Mouse (Mus musculus): Measurements from ENCODE around the gene Cib4.

Cib4 gene

DNA sequence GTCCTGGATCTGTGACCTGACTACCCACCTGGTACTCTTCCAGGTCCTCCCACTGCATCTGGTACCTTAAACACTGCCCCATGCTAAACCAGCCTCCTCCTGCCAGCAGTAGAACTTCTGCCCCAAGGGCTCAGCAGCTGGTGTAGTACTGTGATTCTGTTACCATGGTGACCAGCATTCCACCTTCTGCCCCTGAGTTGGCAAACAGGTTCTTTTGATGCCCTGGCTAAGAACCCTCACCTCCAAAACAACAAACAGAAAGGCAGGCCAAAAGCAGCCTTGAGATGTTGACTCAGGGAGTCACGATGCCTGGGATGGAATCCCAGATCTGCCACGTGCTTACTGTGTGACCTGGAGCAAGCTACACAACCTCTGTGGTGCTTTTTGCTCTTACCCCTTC is at the start of gene Cib4:
Gene Cib4, minus strand, starts transcription at position 139 of the 400 bp plus-strand sequence.
- DNase-seq (ENCODE audit: low spot score), result no peak

DNA sequence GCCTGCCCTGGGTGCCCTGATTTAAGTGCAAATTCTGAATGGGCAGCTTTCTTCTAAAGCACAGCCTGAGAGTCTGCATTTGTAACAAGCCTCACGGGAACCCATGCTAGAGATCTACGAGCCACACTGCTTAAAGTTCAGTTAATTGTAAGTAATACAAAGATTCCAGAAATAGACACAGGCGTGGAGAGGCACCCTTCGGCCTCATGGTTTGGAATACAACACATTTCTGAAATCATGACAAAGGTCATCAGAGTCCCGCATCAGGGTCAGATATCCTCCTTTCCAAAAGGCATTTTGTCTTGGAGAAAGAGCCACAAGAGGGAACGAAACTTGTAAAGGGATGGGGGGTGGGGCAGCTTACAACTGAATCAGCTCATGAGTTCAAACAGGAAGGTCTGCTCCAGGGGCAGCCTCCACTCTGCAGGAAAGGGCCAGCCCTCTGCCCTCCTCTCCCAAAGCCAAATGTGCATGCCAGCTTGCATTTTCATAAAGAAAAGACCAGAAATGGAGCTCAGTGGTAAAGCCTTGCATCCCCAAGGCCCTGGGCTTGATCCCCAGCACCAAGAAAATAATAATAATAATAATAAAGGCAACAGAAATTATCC is 49.4 kb upstream of the Cib4 start:
- no peak for DNase-seq (ENCODE audit: low spot score)

GRCm38 (mm10) chr5:30593811-30594504 is 48.3 kb upstream of the Cib4 start:
- peak; percentile 45 for DNase-seq (ENCODE audit: low spot score)

- DNase-seq (ENCODE audit: low spot score), result no peak
These were observed 47.7 kb upstream of the Cib4 start for GRCm38 (mm10) chr5:30593360-30593759.

DNA sequence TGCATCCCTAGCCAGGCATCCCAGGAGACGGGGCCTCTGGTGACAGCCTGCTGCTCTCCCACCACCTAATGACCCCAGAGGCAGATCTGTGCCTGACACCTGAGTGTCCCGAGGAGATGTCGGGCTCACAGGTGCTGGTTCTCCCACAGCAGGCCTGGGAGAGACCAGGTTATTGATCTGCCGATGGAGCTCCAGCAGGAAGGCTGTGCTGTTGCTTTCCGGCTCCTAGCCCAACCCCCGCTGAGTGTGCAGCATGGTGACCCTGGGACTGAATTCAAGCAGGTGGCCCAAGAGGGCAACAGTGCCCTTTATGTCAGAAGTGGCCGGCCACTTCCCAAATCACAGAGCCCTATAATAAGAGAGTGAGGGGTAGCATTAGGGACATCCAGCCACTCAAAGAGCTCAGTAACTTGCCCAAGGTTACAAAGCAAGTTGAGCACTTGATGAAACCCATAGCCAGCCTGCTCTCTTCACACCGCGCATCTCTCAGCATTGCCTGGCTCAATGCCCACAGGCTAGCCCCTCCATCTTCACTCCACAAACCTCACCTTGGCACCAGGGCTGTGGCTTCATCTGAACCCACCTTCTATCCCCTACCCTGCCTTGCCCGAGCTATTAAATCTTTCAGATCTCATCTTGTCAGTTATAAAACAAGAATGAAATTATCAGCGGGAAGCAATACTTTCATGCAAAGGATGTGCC is 46.8 kb upstream of the Cib4 start:
- no peak for DNase-seq (ENCODE audit: low spot score)

- no peak for DNase-seq (ENCODE audit: low spot score)
These were observed 46.1 kb upstream of the Cib4 start for GRCm38 (mm10) chr5:30591786-30592185.

DNA sequence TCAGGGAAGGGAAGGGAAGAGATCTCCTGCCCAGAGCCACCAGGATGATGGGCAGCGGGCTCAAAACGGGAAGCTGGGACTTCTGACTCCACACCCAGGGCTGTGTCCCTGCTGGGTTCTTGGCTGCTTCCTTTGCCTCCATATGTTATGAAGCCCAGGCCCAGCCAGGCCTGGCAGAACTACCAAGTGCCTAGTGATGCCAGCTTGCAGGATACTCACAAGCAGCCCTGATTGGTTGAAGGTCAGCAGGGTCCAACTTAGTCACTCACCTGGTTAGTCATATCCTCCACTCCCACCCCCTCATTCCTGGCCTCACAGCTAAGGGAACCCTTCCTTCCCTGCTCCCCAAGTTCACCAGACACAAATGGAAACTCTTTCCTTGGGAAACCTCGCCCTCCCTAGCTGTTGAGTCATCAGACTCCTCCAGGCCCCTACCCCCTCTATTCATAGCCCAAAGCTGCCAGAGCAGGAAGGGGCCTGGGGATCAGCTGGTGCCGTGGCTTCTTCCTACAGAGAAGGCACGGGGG is 45.6 kb upstream of the Cib4 start:
- DNase-seq (ENCODE audit: low spot score), result no peak

GRCm38 (mm10) chr5:30590231-30590630 is 44.6 kb upstream of the Cib4 start:
- no peak for DNase-seq (ENCODE audit: low spot score)

DNA sequence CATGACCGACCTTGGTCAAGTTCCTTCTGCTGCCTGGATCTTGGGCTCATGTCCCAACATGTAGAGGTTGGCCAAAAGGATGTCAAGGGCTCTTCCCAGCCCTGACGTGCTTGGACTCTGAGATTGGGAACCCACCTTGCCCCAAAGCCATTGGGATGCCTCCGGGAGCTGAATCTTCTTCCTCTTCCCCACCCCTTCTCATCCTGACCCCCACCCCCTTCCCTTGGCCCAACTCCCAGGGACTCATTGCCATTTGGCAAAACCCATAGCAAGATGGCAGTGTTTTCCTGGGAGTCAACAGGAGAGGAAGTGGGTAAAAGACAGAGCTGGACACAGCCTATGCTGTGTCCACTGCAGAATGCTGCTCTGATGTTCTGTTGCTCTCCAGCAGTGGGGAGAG is 43.9 kb upstream of the Cib4 start:
- no peak for DNase-seq (ENCODE audit: low spot score)

- DNase-seq (ENCODE audit: low spot score), result no peak
These were observed 43.4 kb upstream of the Cib4 start for GRCm38 (mm10) chr5:30589069-30589468.

GRCm38 (mm10) chr5:30588301-30588968 is 42.8 kb upstream of the Cib4 start:
- peak; percentile 69 for DNase-seq (ENCODE audit: low spot score)

DNA sequence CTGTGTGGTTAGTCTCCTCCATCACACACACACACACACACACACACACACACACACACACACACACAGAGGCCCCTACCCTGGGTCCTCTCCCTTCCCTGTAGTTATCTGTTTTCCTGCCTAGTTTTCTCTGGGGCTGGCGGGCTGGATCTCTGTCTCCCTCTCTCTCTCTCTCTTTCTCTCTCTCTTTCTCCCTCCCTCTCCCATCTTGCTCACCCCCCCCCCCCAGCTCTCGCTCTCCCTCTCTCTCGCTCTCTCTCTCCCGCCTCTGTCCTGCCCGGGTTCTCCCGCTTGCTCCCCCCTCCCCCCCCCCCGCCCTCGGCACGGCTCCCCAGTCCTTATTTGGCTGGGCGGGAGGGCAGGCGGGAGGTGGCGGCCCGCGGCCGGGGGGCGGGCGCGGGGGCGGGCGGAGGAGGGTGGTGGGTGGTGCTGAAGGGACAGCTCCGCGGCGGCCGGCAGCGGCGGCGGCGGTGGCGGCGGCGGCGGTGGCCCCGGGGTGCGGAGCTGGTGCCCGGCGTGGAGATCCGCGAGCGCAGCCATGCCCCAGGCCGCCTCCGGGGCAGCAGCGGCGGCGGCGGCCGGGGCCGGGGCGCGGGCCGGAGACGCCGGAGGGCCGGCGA is 42.2 kb upstream of the Cib4 start, which contains the start of gene Kcnk3:
Gene Kcnk3, plus strand, starts transcription at position 490 of the 620 bp plus-strand sequence.
- DNase-seq (ENCODE audit: low spot score), result peak; percentile 71

DNA sequence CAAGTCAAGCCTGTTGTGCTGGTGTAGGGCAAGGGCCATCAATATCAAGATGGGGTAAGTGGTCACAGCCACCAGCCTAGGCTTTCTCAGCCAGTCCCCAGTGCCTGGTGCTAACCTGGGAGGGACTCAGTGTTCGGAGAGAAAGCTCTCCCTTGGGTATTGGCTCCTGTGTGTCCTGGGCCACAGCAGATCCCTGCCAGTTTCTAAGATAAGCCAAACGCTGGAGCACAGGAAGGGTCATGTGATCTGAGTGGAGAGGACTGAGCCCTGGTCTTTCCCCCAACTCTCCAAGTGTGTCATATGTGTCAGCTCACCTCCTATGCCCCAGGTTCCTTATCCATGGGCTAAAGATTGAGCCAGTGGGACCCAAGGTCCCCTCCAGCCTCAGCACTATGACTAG is 41.5 kb upstream of the Cib4 start:
- peak; percentile 56 for DNase-seq (ENCODE audit: low spot score)

GRCm38 (mm10) chr5:30586616-30587015 is 41.0 kb upstream of the Cib4 start:
- no peak for DNase-seq (ENCODE audit: low spot score)

DNA sequence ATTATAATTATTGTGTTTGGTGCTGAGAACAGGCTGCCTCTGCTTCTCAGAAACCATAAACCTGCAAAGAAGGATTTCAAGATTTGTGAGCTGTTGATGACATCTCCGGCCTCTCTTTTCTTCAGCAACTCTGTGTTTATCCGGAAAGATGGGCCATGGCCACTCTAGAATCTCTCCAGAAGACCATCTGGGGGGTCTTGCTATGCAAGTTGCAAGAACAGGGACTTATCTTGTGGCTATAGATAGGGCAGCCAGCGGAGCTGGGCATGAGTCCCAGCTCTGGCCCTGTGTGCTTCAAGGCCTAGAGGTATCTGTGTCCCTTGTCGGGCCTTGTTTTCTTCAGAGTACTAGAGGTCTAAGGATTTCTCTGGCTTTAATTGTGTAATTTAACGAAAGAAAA is 36.4 kb upstream of the Cib4 start:
- DNase-seq (ENCODE audit: low spot score), result no peak

DNA sequence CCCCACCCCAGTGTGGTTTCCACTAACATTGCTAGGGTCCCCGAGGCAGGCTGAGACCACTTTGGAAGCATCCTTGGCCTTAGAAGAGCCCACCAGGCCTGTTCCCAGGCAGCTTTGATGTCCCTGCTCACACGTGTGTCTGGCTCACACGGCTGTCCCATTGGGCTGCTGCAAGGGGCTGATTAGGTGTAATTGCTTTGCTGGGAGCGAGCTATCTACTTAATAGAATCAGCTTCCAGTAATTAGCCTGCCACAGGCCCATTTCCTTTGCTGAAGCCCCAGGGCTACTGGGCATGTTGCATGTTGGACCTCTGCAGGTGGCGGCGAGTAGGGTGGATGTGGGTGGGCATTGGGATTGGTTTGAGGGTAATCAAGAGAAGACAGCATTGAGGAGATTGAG is 35.1 kb upstream of the Cib4 start:
- peak; percentile 76 for DNase-seq (ENCODE audit: low spot score)

- DNase-seq (ENCODE audit: low spot score), result no peak
These were observed 32.9 kb upstream of the Cib4 start for GRCm38 (mm10) chr5:30578445-30579080.

GRCm38 (mm10) chr5:30577654-30578310 is 32.1 kb upstream of the Cib4 start:
- DNase-seq (ENCODE audit: low spot score), result no peak

DNA sequence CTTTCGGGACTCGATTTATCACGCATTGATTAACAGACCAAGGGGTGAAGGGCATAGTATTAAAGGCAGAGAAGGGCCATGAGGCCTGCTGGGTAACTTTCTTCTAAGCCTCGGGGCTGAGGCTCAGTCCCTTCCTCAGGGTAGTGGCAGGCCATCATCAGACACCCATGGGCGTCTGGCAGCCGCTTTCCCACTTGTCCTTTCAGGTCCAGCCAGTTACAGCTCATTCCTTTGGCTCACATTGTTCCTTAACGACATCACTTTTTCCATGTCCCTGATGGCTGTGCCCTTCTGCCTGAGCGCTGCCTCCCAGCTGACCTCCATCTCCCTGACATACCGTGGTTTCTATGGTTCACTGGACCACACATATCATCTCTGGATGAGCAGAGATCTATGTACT is 31.6 kb upstream of the Cib4 start:
- DNase-seq (ENCODE audit: low spot score), result no peak

- no peak for DNase-seq (ENCODE audit: low spot score)
These were observed 30.6 kb upstream of the Cib4 start for GRCm38 (mm10) chr5:30576233-30576632.

DNA sequence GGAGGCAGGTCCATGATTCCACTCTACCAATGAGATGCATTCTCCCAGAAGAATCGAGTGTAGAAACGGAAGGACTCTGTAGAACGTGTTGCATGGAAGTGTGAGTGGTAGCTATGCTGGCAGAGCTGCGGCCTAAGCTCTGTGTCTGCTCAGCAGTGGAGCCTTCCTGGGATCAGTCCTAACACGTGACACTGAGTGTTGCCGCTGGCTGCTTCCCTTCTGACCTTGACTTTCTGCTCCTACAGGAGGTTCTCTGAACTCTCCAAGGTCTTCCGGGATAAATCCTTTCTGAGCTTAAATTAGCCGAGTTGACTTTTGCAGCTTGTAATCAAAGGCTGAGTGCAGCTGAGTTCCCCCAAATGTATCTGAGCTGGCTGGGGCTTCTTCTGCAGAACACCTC is 28.7 kb upstream of the Cib4 start:
- no peak for DNase-seq (ENCODE audit: low spot score)

Data from MN1 (cell line).